Mouse (Mus musculus): ENCODE results near the gene 1700016H13Rik. TPM values are rescaled to one million over a fixed set of nuclear protein-coding genes. Genes with fewer than 3 reads are reported as not detected.

Gene 1700016H13Rik
- total RNA-seq, 1 experiment from 2014 or later: not detected

DNA sequence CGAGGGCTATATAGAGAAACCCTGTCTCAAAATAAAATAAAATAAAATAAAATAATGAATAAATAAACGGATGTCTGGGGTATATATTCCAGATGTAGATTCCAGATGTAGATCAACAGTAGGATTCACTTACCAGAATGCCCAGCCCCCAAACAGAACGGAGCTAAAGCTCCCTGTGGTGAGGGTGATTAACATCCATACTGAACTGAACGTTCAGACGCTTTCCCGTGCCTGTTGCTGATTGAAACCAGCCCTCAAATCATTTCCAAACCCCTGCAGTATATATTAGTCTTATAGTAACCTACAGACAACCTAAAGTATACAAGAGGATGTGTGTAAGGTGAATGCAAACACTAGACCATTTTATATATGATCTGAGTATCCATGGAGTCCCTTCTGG, 18.7 kb upstream of the 1700016H13Rik start:
- no peak for ATAC-seq (replicated peaks; ENCODE audit: low read depth, poor library complexity, severe bottlenecking)

DNA sequence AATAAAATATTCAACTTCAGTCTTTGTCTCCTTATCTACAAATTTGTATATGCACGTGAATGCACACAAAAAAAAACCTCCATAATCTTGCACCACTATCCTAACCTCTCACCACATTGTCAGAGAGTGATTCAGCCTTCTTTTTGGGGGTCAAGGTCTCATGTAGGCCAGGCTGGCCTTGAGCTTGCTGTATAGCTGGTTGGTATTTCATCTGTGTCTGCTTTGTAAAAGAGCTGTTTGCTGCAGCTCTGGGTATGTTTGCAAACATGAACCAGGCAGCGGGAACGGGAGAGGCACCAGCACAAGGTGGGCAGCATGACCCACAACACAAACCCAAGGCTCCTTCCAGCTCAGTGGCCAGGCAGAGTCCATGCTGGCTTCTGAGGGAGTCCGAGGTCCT, 17.8 kb upstream of the 1700016H13Rik start:
- ATAC-seq (replicated peaks; ENCODE audit: low read depth, poor library complexity, severe bottlenecking): no peak

GRCm38 (mm10) chr5:103671858-103672257, 16.0 kb upstream of the 1700016H13Rik start:
- no peak for ATAC-seq (replicated peaks; ENCODE audit: low read depth, poor library complexity, severe bottlenecking)

DNA sequence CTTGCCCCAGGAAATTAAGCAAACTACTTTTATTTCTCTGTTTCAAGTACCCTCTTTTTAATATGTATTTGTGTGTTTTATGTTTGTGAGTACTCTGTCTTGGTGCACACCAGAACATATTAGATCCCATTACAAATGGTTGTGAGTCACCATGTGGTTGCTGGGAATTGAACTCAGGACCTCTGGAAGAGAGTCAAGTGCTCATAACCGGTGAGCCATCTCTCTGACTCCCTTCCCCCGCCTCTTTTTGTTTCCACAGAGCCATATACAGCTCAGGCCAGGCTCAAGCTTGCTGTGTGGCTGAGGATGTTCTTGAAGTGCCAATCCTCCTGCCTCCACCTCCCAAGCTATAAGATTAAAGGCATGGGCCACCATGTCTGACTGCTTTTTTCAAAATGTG, 10.1 kb upstream of the 1700016H13Rik start:
- ATAC-seq (replicated peaks; ENCODE audit: low read depth, poor library complexity, severe bottlenecking): no peak

- no peak for ATAC-seq (replicated peaks; ENCODE audit: low read depth, poor library complexity, severe bottlenecking)
Measured at GRCm38 (mm10) chr5:103664932-103665331, 9.1 kb upstream of the 1700016H13Rik start.

GRCm38 (mm10) chr5:103659571-103659970, 3.8 kb upstream of the 1700016H13Rik start:
- peak; percentile 43 for ATAC-seq (replicated peaks; ENCODE audit: low read depth, poor library complexity, severe bottlenecking)

DNA sequence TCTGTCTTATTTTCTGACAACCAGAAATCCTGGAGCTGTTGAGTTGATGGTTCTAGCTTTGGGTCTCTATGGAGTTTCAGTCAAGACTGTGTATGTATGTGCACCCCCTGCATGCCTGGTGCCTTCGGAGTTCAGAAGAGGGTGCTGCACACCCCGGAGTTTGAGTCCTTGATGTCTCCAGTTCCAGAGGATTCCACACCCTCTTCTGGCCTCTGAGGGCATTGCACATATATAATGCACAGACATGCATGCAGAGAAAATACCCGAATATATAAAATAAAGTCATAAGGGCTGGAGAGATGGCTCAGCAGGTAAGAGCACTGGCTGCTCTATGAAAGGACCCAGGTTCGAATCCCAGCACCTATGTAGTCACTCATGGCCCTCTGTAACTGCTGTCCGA, 3.1 kb upstream of the 1700016H13Rik start:
- peak; percentile 39 for ATAC-seq (replicated peaks; ENCODE audit: low read depth, poor library complexity, severe bottlenecking)

- no peak for ATAC-seq (replicated peaks; ENCODE audit: low read depth, poor library complexity, severe bottlenecking)
Measured at GRCm38 (mm10) chr5:103654780-103655179, 1.0 kb downstream of the 1700016H13Rik start.

DNA sequence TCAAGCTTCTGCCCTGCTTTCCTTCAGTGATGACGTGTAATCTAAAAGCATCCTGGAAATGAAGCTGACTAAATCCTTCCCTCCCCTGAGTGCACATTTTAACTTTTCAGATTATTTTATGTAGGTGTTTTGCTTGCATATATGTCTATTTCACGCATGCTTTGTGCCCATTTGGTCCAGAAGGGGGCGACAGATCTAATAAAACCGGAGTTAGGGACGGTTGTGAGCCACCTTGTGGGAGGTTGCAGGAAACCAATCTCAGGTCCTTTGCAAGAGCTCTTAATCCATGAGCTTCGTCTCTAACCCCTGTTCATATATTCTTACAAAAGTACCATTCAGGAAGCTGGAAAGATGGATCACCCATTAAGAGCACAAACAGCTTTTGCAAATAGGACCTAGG, 1.6 kb downstream of the 1700016H13Rik start:
- peak; percentile 46 for ATAC-seq (replicated peaks; ENCODE audit: low read depth, poor library complexity, severe bottlenecking)

DNA sequence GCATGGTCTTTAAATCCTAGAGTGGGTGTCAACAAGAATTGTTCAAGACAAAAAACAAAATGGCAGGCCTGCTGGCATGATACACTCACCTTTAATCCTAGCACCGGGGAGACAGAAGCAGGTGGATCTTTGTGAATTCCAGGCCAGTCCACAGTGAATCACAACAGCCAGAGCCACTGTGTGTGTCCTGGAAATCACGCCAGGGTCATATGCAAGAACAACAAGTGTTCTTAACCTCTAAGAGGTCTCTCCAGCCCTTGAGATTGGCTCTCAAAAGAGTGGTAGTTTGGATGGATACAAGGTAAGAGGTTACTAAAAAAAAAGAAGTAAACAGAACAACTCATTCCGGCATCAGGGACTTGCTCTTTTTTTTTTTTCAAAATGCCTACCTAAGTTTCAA, 8.5 kb downstream of the 1700016H13Rik start:
- ATAC-seq (replicated peaks; ENCODE audit: low read depth, poor library complexity, severe bottlenecking): no peak

- peak; percentile 45; the same call in 1 of the 2 replicates for ATAC-seq (replicated peaks; ENCODE audit: low read depth, poor library complexity, severe bottlenecking)
Measured at GRCm38 (mm10) chr5:103644167-103644566, 11.6 kb downstream of the 1700016H13Rik start.

- no peak for ATAC-seq (replicated peaks; ENCODE audit: low read depth, poor library complexity, severe bottlenecking)
Measured at GRCm38 (mm10) chr5:103637162-103637561, 18.6 kb downstream of the 1700016H13Rik start.

DNA sequence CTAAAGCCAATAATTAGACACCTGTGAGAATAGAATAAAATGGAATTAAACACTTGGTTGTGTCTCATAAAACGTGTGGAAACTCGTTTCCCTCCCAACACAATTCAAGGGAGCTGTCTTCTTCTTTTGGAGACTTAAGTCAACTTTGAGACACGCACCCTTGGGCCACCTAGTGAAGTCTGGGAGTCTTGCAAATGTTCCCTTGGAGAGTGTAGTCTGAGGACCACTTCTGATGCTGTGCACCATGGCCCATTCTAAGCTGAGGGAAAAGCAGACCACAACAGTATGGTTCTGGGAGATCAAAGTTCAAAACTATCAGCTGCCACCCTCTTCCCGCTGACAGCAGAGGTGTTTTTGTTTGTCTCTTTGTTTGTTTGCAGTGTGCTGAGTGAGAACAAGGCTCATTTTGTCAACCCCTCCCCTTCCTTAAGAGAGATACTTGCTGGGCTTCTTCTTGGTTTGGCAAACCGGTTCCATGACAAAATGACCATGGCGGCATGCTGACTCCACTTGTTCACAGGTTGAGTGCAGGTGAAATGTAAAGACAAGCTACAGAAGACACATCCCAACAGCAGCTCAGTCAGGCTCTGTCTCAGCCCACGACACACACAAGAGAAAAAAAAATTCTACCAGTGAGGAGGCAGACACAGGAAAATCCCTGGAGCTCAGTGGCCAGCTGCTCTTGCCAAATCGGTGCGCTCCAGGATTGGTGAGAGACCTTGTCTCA, 25.8 kb downstream of the 1700016H13Rik start:
- no peak for ATAC-seq (replicated peaks; ENCODE audit: low read depth, poor library complexity, severe bottlenecking)

DNA sequence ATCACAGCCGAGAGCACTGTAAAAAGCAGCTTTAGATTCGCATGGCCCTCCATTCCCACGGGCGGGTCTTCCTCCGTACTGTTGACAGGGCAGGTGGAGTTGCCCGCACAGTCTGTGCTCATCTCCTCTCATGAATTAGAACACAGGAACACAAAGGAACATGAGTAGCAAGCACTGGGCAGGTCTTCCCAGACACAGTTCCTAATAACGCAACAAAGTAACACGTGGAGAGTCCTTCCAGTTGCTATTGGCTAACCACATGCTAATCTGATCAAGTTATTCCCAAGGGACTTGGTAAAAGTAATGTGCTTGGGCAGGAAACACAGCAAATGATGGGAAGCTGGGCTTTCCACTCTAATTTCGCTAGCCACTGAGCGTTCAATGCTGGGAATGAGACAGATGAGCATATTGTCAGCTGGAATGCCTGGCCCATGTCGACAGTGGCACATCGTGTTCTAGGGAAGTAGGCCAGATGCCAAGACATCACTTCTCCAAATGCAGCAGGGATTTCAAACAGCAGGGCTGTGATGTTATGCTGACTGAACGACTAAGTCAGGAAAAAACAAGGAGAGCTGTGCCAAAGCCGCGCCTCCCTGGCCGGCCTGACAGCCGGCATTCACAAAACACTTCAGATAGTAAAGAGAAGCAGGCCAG, 26.6 kb downstream of the 1700016H13Rik start, which contains the start of gene Slc10a6:
TSS of gene Slc10a6 (minus strand) at position 293 of the 654 bp plus-strand sequence.
- no peak for ATAC-seq (replicated peaks; ENCODE audit: low read depth, poor library complexity, severe bottlenecking)

GRCm38 (mm10) chr5:103628499-103628898, 27.3 kb downstream of the 1700016H13Rik start:
- no peak for ATAC-seq (replicated peaks; ENCODE audit: low read depth, poor library complexity, severe bottlenecking)

GRCm38 (mm10) chr5:103624831-103625230, 31.0 kb downstream of the 1700016H13Rik start:
- ATAC-seq (replicated peaks; ENCODE audit: low read depth, poor library complexity, severe bottlenecking): no peak

DNA sequence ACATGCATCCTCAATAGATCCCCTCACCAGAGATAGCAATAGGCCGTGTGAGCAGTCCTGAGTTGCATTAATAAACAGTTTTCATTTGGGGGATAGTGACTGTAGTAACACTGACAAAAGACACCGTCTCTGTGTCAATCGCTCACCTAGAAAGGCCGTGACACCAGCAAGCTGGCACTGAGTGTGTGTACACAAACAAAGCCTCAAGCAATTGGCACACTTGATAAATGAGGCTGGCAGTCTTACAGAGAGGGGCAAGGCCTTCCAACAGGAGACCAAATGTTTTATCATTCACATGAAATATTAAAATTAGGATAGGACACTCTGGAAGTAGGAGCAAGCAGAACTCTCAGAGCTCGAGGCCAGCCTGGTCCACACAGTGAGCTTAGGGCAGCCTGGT, 33.5 kb downstream of the 1700016H13Rik start:
- ATAC-seq (replicated peaks; ENCODE audit: low read depth, poor library complexity, severe bottlenecking): no peak

GRCm38 (mm10) chr5:103620301-103620973, 35.4 kb downstream of the 1700016H13Rik start:
- ATAC-seq (replicated peaks; ENCODE audit: low read depth, poor library complexity, severe bottlenecking): no peak

DNA sequence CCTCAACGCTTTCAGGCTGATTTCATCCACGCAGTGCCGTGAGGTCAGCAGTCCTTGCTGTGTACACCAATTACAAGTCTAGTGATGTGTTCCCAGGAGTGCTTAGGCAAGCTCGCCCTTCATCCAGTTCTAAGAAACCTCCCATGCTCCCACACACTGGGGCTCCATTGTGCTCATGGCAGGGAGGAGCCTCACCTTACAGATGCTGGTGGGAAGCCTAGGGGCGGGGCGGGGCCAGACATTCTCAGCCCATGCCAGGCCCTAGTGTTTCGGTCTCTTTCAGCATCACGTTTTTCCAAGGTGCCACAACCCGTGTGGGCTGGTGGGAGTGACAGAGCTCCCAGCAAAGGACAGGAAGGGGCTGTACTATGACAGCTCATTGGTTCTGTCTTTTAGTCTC, 38.6 kb downstream of the 1700016H13Rik start:
- ATAC-seq (replicated peaks; ENCODE audit: low read depth, poor library complexity, severe bottlenecking): no peak

GRCm38 (mm10) chr5:103614356-103614755, 41.5 kb downstream of the 1700016H13Rik start:
- 0 out of 2 replicates have a peak, but pooled peaks have one; percentile 39 for ATAC-seq (replicated peaks; ENCODE audit: low read depth, poor library complexity, severe bottlenecking)

- no peak for ATAC-seq (replicated peaks; ENCODE audit: low read depth, poor library complexity, severe bottlenecking)
Measured at GRCm38 (mm10) chr5:103612316-103612715, 43.5 kb downstream of the 1700016H13Rik start.
